Comparison of ENCODE assay signal across 8 mouse cellular contexts in the genomic region with DNA sequence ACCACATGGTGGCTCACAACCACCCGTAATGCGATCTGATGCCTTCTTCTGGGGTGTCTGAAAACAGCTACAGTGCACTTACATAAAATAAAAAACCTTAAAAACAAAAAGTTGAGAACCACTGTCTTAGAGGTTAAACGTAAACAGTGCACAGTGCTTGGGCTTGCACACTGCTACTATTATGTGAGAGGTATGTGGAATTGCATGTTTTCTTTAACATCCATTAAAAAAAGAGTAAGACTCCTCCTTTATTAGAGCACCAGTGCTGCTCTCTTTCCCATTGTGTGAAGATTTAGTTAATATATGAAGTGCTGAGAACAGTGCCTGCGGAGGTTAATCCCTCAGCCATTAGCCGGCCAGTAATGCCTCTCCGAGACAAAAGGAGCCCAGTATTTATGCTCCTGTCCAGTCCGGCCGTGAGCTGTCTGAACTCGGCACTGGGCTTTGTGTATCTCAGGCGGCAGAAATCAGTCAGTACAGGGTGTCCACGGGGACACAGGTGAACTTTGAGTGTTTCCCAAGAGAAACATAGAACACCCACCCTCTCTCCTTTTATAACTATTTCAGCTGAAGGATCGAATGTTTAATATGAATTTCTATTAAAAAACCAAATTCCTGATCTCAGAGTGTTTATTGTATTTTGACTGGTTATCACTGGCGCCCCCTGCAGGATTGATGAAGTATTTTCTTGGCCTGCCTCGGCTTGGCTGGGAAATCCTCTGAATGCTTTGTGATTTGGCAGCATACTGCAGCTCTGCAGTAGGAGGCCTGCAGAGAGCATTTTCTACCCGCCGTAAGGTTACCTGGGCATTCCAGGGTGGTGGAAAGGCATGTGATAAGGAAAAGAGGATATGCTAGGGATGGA. TPM values are rescaled to one million over a fixed set of nuclear protein-coding genes. Genes with fewer than 3 reads are reported as not detected.
A peak's percentile ranks its signal among the peaks of the same experiment; 100 is the strongest.
DNase-seq lines count a peak whose midpoint lies in the region; ATAC-seq lines count a peak whose summit lies in the region.

No protein-coding gene starts in this region.

- H3K9ac ChIP-seq in neural tube, embryonic 11.5 days (ENCODE audit: low read length) = no peak overlapping the region
- H3K9ac ChIP-seq in midbrain, embryonic 14.5 days (replicated peaks; ENCODE audit: low read length) = no peak overlapping the region; the same call in 1 of the 2 replicates

- H3K36me3 ChIP-seq in neural tube, embryonic 11.5 days (ENCODE audit: control insufficient read depth, insufficient read depth, low read length) = no peaks in the 10 kb centered on the region
- no peaks in the 10 kb centered on the region for H3K36me3 ChIP-seq in midbrain, embryonic 14.5 days (ENCODE audit: control insufficient read depth, insufficient read depth, low read length)

- no peaks in the 10 kb centered on the region for H3K4me1 ChIP-seq in neural tube, embryonic 11.5 days (ENCODE audit: control insufficient read depth, insufficient read depth, low read length)
- peaks cover 5% of the 10 kb centered on the region; the same call in 1 of the 2 replicates for H3K4me1 ChIP-seq in midbrain, embryonic 14.5 days (ENCODE audit: control insufficient read depth, insufficient read depth, low read length)

- no peak overlapping the region for H3K4me2 ChIP-seq in neural tube, embryonic 11.5 days (ENCODE audit: low read depth)
- H3K4me2 ChIP-seq in midbrain, embryonic 14.5 days (ENCODE audit: low read length) = peak overlapping the region; percentile 15

- peak; percentile 64 for ATAC-seq in neural tube, embryonic 11.5 days (ENCODE audit: insufficient read depth, low FRiP score, low TSS enrichment)
- peak; percentile 75; the same call in 1 of the 2 replicates for ATAC-seq in midbrain, embryonic 14.5 days (ENCODE audit: low FRiP score, low TSS enrichment)

- H3K27ac ChIP-seq in neural tube, embryonic 11.5 days (ENCODE audit: low read depth, low read length) = no peak overlapping the region
- H3K27ac ChIP-seq in midbrain, embryonic 14.5 days (replicated peaks; ENCODE audit: low read depth, low read length) = peak overlapping the region; percentile 79

- H3K9me3 ChIP-seq in neural tube, embryonic 11.5 days (ENCODE audit: control insufficient read depth, low read length) = no peaks in the 10 kb centered on the region
- no peaks in the 10 kb centered on the region for H3K9me3 ChIP-seq in midbrain, embryonic 14.5 days (ENCODE audit: control insufficient read depth, low read length)

- no peaks in the 10 kb centered on the region for H3K27me3 ChIP-seq in neural tube, embryonic 11.5 days (ENCODE audit: control insufficient read depth, insufficient read depth, low read length)
- no peaks in the 10 kb centered on the region for H3K27me3 ChIP-seq in midbrain, embryonic 14.5 days (ENCODE audit: control insufficient read depth, insufficient read depth, low read length)

- intact Hi-C loops in left cerebral cortex, postnatal 25 days (cut with DNase I) = loop anchor here (2.0 to 5.0 kb wide), 2 partner anchors 139 to 380 kb away; no protein-coding TSS in a partner anchor

- H3K4me3 ChIP-seq in neural tube, embryonic 11.5 days (ENCODE audit: low read depth, low read length) = no peak overlapping the region
- H3K4me3 ChIP-seq in midbrain, embryonic 14.5 days (replicated peaks; ENCODE audit: low read depth, low read length) = no peak overlapping the region

- peak; percentile 38 for DNase-seq in neural tube, embryonic 11.5 days (ENCODE audit: low spot score)
- no peak for DNase-seq in neural tube, embryonic 10.5 days (ENCODE audit: extremely low spot score, low spot score)
- DNase-seq in cerebellum, postnatal 14 days = peak; percentile 54 to 64
- DNase-seq in gastrocnemius, adult 8-10 months (ENCODE audit: low spot score in 2 of 2) = peak; percentile 26 to 27
- peak; percentile 71 for DNase-seq in kidney, adult 18-20 months
- peak; percentile 76 to 78 for DNase-seq in left cerebral cortex, postnatal 25 days (ENCODE audit: low spot score in 2 of 2)
- peak; percentile 84 for DNase-seq in midbrain, embryonic 14.5 days
- DNase-seq in telencephalon, adult 2 months (ENCODE audit: low read depth, low spot score) = peak; percentile 50

- 68% methylated on average over 16 of the region's 16 CpGs for WGBS in neural tube, embryonic 11.5 days
- WGBS in midbrain, embryonic 14.5 days = 30% methylated on average over 16 of the region's 16 CpGs

RNA-seq across cellular contexts. Expression of gene Arhgap18, which starts 0.9 kb away (rescaled TPM):
- polyA plus RNA-seq in neural tube, embryonic 11.5 days (2014; fragmentation: Nextera tagmentation; extraction: Ambion mirVana) = 11.0 and 11.2 TPM in 2 replicates
- 1 to 10 TPM; 2.6 to 4.2 (median 3.3) TPM for total RNA-seq in gastrocnemius, adult 8-10 months (2022)
- total RNA-seq in left cerebral cortex, postnatal 25 days (2021) = 10 to 100 TPM in 1 of 2 experiments, 1 to 10 TPM in 1; 8.6 to 10.6 TPM
- 14.2 and 15.9 TPM in 2 replicates for polyA plus RNA-seq in midbrain, embryonic 14.5 days (2014; fragmentation: Nextera tagmentation; extraction: Ambion mirVana)
